ENCODE assay signal across 25 mouse cellular contexts in the genomic region with DNA sequence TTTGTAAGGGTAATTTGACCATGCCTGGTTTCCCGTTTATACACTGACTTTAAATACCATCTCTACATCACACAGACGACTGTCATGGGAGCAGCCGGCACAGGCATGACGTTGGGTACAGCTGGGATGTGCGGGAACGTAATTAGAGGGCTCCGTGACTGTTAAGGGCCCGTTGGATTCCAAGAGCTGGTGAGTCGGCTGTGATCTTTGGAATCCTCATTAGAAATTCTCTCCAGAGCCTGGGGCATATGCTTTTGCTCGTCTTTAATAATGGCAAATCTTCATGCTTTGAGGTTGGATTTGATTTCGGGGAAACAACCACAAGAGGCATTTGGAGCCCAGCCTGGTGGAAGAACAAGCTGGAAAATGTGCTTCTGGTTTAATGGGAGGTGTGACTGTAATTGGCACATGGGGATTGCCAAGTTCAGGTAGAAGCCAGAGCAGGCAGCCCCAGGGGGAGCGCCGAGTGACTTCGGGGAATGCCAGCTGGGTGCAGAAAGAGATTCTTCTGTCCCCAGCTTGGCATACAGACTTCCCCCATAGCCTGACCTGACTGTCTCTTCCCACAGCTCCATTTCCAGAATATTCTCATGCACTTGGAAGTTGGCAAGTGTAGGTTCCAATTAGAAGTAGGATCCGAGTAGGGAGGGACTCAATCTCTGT.
DNase-seq lines count a peak whose midpoint lies in the region; ATAC-seq and TF ChIP-seq lines count a peak whose summit lies in the region.
"Had no signal": no experiment of that assay in that cellular context is flagged by ENCODE, and none has a peak within 500 bp of the region (broad histone marks: within the 10 kb centered on the region; RNA-seq: fewer than 3 reads in every experiment).

No protein-coding gene starts in this region.

- H3K4me3 ChIP-seq in forebrain, embryonic 15.5 days: no peak overlapping the region
- no peak overlapping the region for H3K4me3 ChIP-seq in forebrain, embryonic 11.5 days (ENCODE audit: low read depth, low read length)
- no peak overlapping the region for H3K4me3 ChIP-seq in limb, embryonic 14.5 days (replicated peaks; ENCODE audit: low read length)
- H3K4me3 ChIP-seq in limb, embryonic 10.5 days: no peak overlapping the region
- H3K4me3 ChIP-seq in midbrain, embryonic 15.5 days: no peak overlapping the region
- H3K4me3 ChIP-seq: erythroblast, embryonic 14.5 days; heart, adult 2 months; heart, embryonic 15.5 days; intestine, embryonic 15.5 days; myocyte; stomach, embryonic 15.5 days had no signal

- H3K27ac ChIP-seq in forebrain, embryonic 15.5 days (replicated peaks): no peak overlapping the region; the same call in 1 of the 2 replicates
- no peak overlapping the region for H3K27ac ChIP-seq in forebrain, embryonic 11.5 days (ENCODE audit: low read depth, low read length)
- no peak overlapping the region for H3K27ac ChIP-seq in limb, embryonic 14.5 days (replicated peaks; ENCODE audit: low read depth, low read length)
- no peak overlapping the region for H3K27ac ChIP-seq in limb, embryonic 10.5 days
- H3K27ac ChIP-seq in midbrain, embryonic 15.5 days: peak overlapping the region; percentile 25; the same call in 1 of the 2 replicates
- H3K27ac ChIP-seq: heart, adult 2 months; heart, embryonic 15.5 days; intestine, embryonic 15.5 days; stomach, embryonic 15.5 days had no signal

- H3K4me2 ChIP-seq in forebrain, embryonic 15.5 days (replicated peaks): no peak overlapping the region
- H3K4me2 ChIP-seq in forebrain, embryonic 11.5 days (ENCODE audit: low read depth, low read length, severe bottlenecking): no peak overlapping the region
- no peak overlapping the region for H3K4me2 ChIP-seq in limb, embryonic 14.5 days (replicated peaks; ENCODE audit: low read depth, low read length, severe bottlenecking)
- no peak overlapping the region for H3K4me2 ChIP-seq in midbrain, embryonic 15.5 days
- H3K4me2 ChIP-seq: heart, embryonic 15.5 days; intestine, embryonic 15.5 days; liver, embryonic 11.5 days; stomach, embryonic 15.5 days had no signal

- peaks cover 9% of the 10 kb centered on the region; the same call in 1 of the 2 replicates for H3K27me3 ChIP-seq in forebrain, embryonic 15.5 days
- peaks cover 2% of the 10 kb centered on the region; the same call in 1 of the 2 replicates for H3K27me3 ChIP-seq in forebrain, embryonic 11.5 days (ENCODE audit: control insufficient read depth, insufficient read depth, low read length)
- H3K27me3 ChIP-seq in limb, embryonic 14.5 days (ENCODE audit: control insufficient read depth, insufficient read depth, low read length): peaks cover 19% of the 10 kb centered on the region; the same call in 1 of the 2 replicates
- peaks cover 95% of the 10 kb centered on the region for H3K27me3 ChIP-seq in limb, embryonic 10.5 days (ENCODE audit: low read depth, poor library complexity, severe bottlenecking)
- H3K27me3 ChIP-seq in midbrain, embryonic 15.5 days (replicated peaks): no peaks in the 10 kb centered on the region

- no peak for DNase-seq in forebrain, embryonic 11.5 days (ENCODE audit: low spot score)
- DNase-seq in limb, embryonic 14.5 days (ENCODE audit: low spot score): peak; percentile 7
- DNase-seq in limb, embryonic 10.5 days (ENCODE audit: low spot score): no peak
- peak; percentile 87 for DNase-seq in brain, embryonic 14.5 days (ENCODE audit: low read depth)
- no peak for DNase-seq in kidney, postnatal 36 days
- DNase-seq: adrenal gland, postnatal 25 days; cerebellum, adult 2 months; cerebellum, postnatal 36 days; gastrocnemius, postnatal 14 days; heart, adult 2 months; heart, postnatal 4 days; kidney, adult 9 months; kidney, postnatal 25 days; lung, adult 18-20 months; lung, postnatal 14 days; retina, postnatal 1 day; thymus, adult 18-20 months had no signal

- H3K9ac ChIP-seq in forebrain, embryonic 15.5 days (replicated peaks): no peak overlapping the region
- no peak overlapping the region for H3K9ac ChIP-seq in forebrain, embryonic 11.5 days (ENCODE audit: low read length)
- H3K9ac ChIP-seq in limb, embryonic 14.5 days (ENCODE audit: low read depth, low read length, severe bottlenecking): no peak overlapping the region
- no peak overlapping the region for H3K9ac ChIP-seq in midbrain, embryonic 15.5 days
- H3K9ac ChIP-seq: heart, embryonic 15.5 days; intestine, embryonic 15.5 days; stomach, embryonic 15.5 days had no signal

- no peaks in the 10 kb centered on the region for H3K9me3 ChIP-seq in forebrain, embryonic 15.5 days
- no peaks in the 10 kb centered on the region for H3K9me3 ChIP-seq in forebrain, embryonic 11.5 days (ENCODE audit: control insufficient read depth, low read length)
- no peaks in the 10 kb centered on the region for H3K9me3 ChIP-seq in limb, embryonic 14.5 days (ENCODE audit: control insufficient read depth, low read length)
- no peaks in the 10 kb centered on the region for H3K9me3 ChIP-seq in limb, embryonic 10.5 days (replicated peaks)
- H3K9me3 ChIP-seq in midbrain, embryonic 15.5 days: no peaks in the 10 kb centered on the region
- H3K9me3 ChIP-seq: heart, embryonic 15.5 days; intestine, embryonic 15.5 days; stomach, embryonic 15.5 days had no signal

- WGBS in forebrain, embryonic 15.5 days: 36% methylated on average over 15 of the region's 15 CpGs
- WGBS in forebrain, embryonic 11.5 days: 73% methylated on average over 15 of the region's 15 CpGs
- 42% methylated on average over 15 of the region's 15 CpGs for WGBS in limb, embryonic 14.5 days
- WGBS in limb, embryonic 10.5 days: 75% methylated on average over 15 of the region's 15 CpGs
- WGBS in midbrain, embryonic 15.5 days: 43% methylated on average over 15 of the region's 15 CpGs

- no peaks in the 10 kb centered on the region for H3K36me3 ChIP-seq in forebrain, embryonic 15.5 days
- no peaks in the 10 kb centered on the region for H3K36me3 ChIP-seq in forebrain, embryonic 11.5 days (ENCODE audit: control insufficient read depth, insufficient read depth, low read length)
- H3K36me3 ChIP-seq in limb, embryonic 14.5 days (ENCODE audit: control insufficient read depth, insufficient read depth, low read length): no peaks in the 10 kb centered on the region
- H3K36me3 ChIP-seq in limb, embryonic 10.5 days: no peaks in the 10 kb centered on the region
- no peaks in the 10 kb centered on the region for H3K36me3 ChIP-seq in midbrain, embryonic 15.5 days (replicated peaks)
- H3K36me3 ChIP-seq: heart, embryonic 15.5 days; intestine, embryonic 15.5 days; stomach, embryonic 15.5 days had no signal

- ATAC-seq in forebrain, embryonic 15.5 days (replicated peaks): peak; percentile 72; the same call in 1 of the 2 replicates
- ATAC-seq in forebrain, embryonic 11.5 days (replicated peaks; ENCODE audit: low FRiP score): no peak
- no peak for ATAC-seq in limb, embryonic 14.5 days (ENCODE audit: low FRiP score, low read depth)
- peak; percentile 54; the same call in 1 of the 2 replicates for ATAC-seq in midbrain, embryonic 15.5 days (replicated peaks)
- ATAC-seq: intestine, embryonic 15.5 days had no signal

- TF ChIP-seq POLR2A in limb, embryonic 14.5 days (IDR thresholded peaks at IDR 0.05; ENCODE audit: borderline replicate concordance, extremely low read depth, insufficient read depth, insufficient read length): no peak
- no peak for TF ChIP-seq POLR2A in brain, embryonic 14.5 days (IDR thresholded peaks at IDR 0.05; ENCODE audit: borderline replicate concordance, extremely low read depth, insufficient read depth, insufficient read length, poor library complexity, severe bottlenecking)

- peaks cover 22% of the 10 kb centered on the region for H3K4me1 ChIP-seq in forebrain, embryonic 15.5 days
- H3K4me1 ChIP-seq in forebrain, embryonic 11.5 days (replicated peaks; ENCODE audit: control insufficient read depth, insufficient read depth, low read length): no peaks in the 10 kb centered on the region
- H3K4me1 ChIP-seq in limb, embryonic 14.5 days (ENCODE audit: control insufficient read depth, insufficient read depth, low read length): no peaks in the 10 kb centered on the region; the same call in none of the 2 replicates
- H3K4me1 ChIP-seq in limb, embryonic 10.5 days: peaks cover 20% of the 10 kb centered on the region
- H3K4me1 ChIP-seq in midbrain, embryonic 15.5 days: peaks cover 28% of the 10 kb centered on the region
- H3K4me1 ChIP-seq: heart, embryonic 15.5 days; stomach, embryonic 15.5 days had no signal

- no peak for TF ChIP-seq CTCF in brain, embryonic 14.5 days (IDR thresholded peaks at IDR 0.05; ENCODE audit: borderline replicate concordance, extremely low read depth, insufficient read depth, insufficient read length)

Comparison
In these comparisons a context has a peak if more than half of its experiments do, and no peak if none do; other contexts are left out.
1. ATAC-seq: peak in forebrain, embryonic 15.5 days (single experiment) and midbrain, embryonic 15.5 days (single experiment); none in forebrain, embryonic 11.5 days (single experiment) and limb, embryonic 14.5 days (single experiment).
2. DNase-seq: peak in limb, embryonic 14.5 days (single experiment) and brain, embryonic 14.5 days (single experiment); none in forebrain, embryonic 11.5 days (single experiment), limb, embryonic 10.5 days (single experiment) and kidney, postnatal 36 days (0 of 2).